Mouse (Mus musculus) megakaryocyte, embryonic 14.5 days (primary cell): ENCODE measurements around the gene Tmem222.

Experiments
- FLI1 ChIP-seq: IDR thresholded peaks from 2 replicates; pipeline ENCODE4 v1.6.1; 2012; ENCODE audit warnings: low read length, inconsistent platforms, mixed read lengths
- GATA1 ChIP-seq: IDR thresholded peaks from 3 replicates; pipeline ENCODE4 v1.6.1; 2012; ENCODE audit warnings: mixed read lengths, low read length, inconsistent platforms, borderline replicate concordance

DNA sequence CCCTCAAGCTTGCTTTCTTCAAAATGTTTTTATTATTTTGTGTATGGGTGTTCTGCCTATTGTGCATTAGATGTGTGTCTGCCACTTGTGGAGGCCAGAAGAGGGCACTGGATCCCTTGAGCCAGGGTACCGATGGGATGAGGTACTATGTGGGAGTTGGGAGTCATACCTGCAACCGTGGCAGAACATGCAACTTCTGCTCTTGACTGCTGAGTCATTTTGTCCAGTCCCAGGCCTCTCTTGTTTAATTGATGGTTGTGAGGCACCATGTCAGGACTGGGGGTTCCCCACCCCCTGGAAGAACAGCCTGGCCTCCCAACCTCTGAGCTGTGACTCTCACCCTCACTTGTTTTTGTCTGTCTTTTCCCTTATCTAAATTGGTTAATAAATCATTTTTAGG is 13.0 kb downstream of the Tmem222 start:
- TF ChIP-seq GATA1 (no peak), FLI1 (no peak)
